Mouse (Mus musculus) bone marrow macrophage, adult 2 months (primary cell): Measurements from ENCODE around the gene 1700069L16Rik. TPM values are rescaled to one million over a fixed set of nuclear protein-coding genes. Genes with fewer than 3 reads are reported as not detected.
A peak's percentile ranks its signal among the peaks of the same experiment; 100 is the strongest.

Experiments used
- H3K27ac ChIP-seq: 2 replicates; pipeline ENCODE4 v1.5.1; 2012; ENCODE audit warnings: low read depth, low read length; ENCODE audit not compliant: insufficient read depth
- H3K4me1 ChIP-seq: 2 replicates; pipeline ENCODE4 v1.6.1; 2012; ENCODE audit warnings: low read length; ENCODE audit not compliant: control insufficient read depth, insufficient read depth
- H3K4me3 ChIP-seq: 2 replicates; pipeline ENCODE4 v1.5.1; 2012; ENCODE audit warnings: mild to moderate bottlenecking, low read length, moderate library complexity; ENCODE audit not compliant: insufficient read depth
- CTCF ChIP-seq: IDR thresholded peaks from 2 replicates; pipeline ENCODE4 v1.5.1; 2012; ENCODE audit warnings: low read depth, mild to moderate bottlenecking, low read length, moderate library complexity
- POLR2A ChIP-seq: IDR thresholded peaks from 2 replicates; pipeline ENCODE4 v1.6.1; 2012; ENCODE audit warnings: mild to moderate bottlenecking, low read depth, low read length, borderline replicate concordance
- polyA plus RNA-seq: library from polyadenylated mRNA; stranded (reverse); fragments of >200 nt; gene quantifications from 2 replicates; pipeline ENCODE4 v1.2.4, GENCODE M21; 2012; ENCODE audit not compliant: missing spikeins, insufficient read depth, insufficient read length

1700069L16Rik gene
- polyA plus RNA-seq, 1 experiment, result not detected

DNA sequence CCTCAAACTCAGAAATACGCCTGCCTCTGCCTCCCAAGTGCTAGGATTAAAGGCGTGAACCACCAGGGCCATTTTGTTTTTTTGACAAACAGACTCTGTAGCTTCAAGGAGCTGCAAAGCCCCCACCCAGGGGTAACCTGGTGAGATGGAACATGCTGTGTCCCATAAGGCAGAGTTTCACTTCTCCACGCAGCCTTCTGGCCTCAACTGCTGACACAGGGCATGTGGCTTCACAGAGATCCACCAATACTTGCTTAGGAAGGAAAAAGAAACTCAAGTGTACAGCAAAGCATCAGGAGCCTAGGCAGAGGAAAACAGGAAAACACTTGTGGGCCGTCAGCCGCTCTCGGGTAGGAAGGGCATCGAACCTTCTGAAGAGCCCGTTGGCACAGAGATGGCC lies 77.4 kb downstream of the 1700069L16Rik start:
- Histone ChIP-seq H3K27ac (peak overlapping the region; percentile 91), H3K4me1 (peaks cover 66% of the 10 kb centered on the region), H3K4me3 (no peak overlapping the region)
- TF ChIP-seq CTCF (no peak), POLR2A (no peak)

DNA sequence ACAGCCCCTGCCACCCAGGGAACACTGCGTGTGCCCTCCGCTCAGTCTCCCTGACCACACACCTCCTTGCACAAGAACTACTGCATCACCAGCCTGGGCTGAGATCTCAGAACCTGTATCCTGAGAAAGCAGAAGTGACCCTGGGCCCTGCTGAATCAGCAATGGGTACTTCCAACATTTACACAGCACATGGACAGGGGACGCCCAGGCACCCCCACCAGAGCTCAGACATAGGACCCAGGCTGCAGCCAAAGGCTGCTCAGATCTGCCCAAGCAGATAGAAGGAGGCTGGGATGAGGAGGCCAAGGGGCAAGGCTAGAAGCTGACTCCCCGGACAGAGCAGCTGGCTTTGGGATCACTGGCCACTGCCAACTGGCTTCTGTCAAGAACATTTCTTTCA lies 80.1 kb downstream of the 1700069L16Rik start:
- Histone ChIP-seq H3K27ac (peak overlapping the region; percentile 73), H3K4me3 (no peak overlapping the region), H3K4me1 (peaks cover 60% of the 10 kb centered on the region)

DNA sequence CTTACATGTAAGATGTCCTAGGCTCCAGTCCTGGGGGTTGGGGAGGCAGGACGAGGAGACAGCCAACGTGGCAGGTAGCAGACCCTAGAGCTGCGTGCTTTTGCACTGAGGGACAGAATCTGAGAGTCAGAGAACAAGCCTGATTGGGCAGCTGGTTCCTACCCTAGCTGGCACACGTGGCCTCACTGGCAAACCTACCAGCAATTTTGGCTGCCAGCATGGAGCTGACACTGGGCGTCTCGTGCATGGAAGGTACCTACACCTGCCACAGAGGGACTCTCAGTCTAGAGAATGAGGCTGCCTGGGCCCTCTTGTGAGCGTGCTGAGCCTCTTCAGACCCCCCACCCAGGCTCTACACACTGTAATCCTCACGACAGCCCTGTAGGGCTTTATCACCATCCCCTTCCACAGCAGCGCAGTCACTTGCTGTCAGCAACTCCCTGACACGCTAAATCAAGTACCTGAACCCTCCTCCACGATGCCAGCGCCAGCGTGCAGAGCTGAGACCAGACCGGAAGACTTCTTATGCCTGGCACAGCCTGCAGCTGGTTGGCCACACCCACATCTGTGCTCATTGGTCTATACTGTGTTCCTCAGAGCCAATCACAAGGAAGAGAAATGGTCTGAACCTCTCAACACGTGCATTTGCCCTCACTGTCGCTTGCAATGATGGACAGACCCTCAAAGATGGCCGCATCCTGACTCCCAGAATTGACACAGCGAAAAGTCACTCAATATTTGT lies 81.3 kb downstream of the 1700069L16Rik start:
- H3K4me1 ChIP-seq, result peaks cover 50% of the 10 kb centered on the region
- H3K4me3 ChIP-seq, result peak overlapping the region; percentile 32
- no peak overlapping the region for H3K27ac ChIP-seq
- TF ChIP-seq POLR2A (no peak), CTCF (no peak)

More for the DNA sequence above, 80.1 kb downstream of the 1700069L16Rik start:
- no peak for TF ChIP-seq POLR2A

Other genes starting within 250 kb of the 1700069L16Rik start
- not detected in 2 replicates for gene Wscd2, start 234.4 kb downstream of the 1700069L16Rik start, polyA plus RNA-seq
- 45.7 and 58.6 TPM in 2 replicates for gene Cmklr1, start 74.3 kb downstream of the 1700069L16Rik start, polyA plus RNA-seq
- gene Ficd, start 11.0 kb upstream of the 1700069L16Rik start, polyA plus RNA-seq, result 3.0 and 3.7 TPM in 2 replicates
- gene Sart3, start 47.7 kb upstream of the 1700069L16Rik start, polyA plus RNA-seq, result 23.5 and 29.8 TPM in 2 replicates
- gene Iscu, start 48.0 kb upstream of the 1700069L16Rik start, polyA plus RNA-seq, result 106 and 109 TPM in 2 replicates
- 0.99 and 1.7 TPM in 2 replicates for gene Tmem119, start 75.7 kb upstream of the 1700069L16Rik start, polyA plus RNA-seq
- gene Selplg, start 107.9 kb upstream of the 1700069L16Rik start, polyA plus RNA-seq, result 318 and 365 TPM in 2 replicates
- gene Coro1c, start 184.0 kb upstream of the 1700069L16Rik start, polyA plus RNA-seq, result 156 and 194 TPM in 2 replicates